Mouse (Mus musculus): ENCODE measurements at regions not wholly inside any gene's neighbourhood (a gene's known extent, or its start where the extent isn't known, plus 50 kb on each side); places are given as distances from the start of the nearest gene placed in this dataset.

GRCm38 (mm10) chr4:152941159-152941558, 463.5 kb upstream of the Kcnab2 start:
- ATAC-seq (ENCODE audit: poor library complexity, severe bottlenecking) = no peak

DNA sequence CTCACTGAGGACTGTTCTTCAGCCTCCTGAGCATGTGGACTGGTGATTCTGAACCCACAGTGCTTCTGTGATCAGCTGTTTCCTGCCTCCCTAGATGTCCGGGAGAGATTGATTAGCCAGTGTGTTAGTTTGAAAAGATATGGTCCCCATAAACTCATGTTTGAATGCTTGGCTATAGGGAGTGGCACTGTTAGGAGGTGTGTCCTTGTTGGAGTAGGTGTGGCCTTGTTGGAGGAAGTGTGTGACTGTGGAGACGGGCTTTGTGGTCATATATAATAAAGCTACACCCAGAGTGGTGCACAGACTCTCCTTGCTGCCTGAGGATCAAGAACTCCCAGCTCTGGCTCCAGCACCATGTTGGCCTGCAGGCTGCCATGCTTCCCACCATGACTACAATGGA, 458.9 kb upstream of the Kcnab2 start:
- ATAC-seq (ENCODE audit: poor library complexity, severe bottlenecking) = no peak

DNA sequence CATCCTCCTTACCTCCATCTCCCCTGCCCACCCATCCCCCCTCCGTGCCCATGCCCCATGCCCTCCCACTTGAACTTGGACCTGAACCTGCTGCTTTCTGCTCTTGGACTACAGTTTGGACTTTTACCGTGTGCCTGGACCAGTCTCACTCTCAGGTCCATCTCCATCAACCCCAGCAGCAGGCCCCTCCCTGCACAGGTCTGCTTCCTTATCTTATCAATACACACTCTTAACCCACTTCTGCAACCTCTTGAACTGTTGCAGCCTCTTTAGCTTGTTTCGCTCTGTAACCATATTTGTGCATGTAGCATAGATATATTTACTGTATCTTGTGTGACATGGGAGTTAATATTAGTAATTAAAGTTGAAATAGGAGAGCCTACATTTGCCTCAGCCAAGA, 457.8 kb upstream of the Kcnab2 start:
- no peak for ATAC-seq (ENCODE audit: poor library complexity, severe bottlenecking)

GRCm38 (mm10) chr4:152928422-152928985, 450.8 kb upstream of the Kcnab2 start:
- ATAC-seq (ENCODE audit: poor library complexity, severe bottlenecking) = no peak

DNA sequence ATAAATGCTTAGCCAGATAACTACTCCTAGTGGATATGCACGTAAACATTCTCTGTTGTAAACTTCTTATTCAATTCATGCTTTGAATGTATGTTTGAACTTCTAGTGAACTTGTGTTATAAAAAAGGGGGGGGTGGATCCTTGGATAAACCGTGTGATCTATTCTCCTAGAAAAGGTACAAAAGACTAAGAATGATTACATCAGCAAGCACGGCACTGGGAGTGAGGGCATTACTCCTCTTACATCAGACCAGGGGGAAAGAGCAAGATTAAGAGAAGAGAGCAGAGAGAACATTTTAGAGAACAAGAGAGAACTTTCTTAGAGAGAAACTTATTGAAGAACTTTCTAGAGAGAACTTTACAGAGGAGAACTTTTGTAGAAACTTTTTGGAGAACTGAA, 442.6 kb upstream of the Kcnab2 start:
- no peak for ATAC-seq (ENCODE audit: poor library complexity, severe bottlenecking)

- no peak for ATAC-seq (ENCODE audit: poor library complexity, severe bottlenecking)
These were observed 442.2 kb upstream of the Kcnab2 start for GRCm38 (mm10) chr4:152919851-152920250.

DNA sequence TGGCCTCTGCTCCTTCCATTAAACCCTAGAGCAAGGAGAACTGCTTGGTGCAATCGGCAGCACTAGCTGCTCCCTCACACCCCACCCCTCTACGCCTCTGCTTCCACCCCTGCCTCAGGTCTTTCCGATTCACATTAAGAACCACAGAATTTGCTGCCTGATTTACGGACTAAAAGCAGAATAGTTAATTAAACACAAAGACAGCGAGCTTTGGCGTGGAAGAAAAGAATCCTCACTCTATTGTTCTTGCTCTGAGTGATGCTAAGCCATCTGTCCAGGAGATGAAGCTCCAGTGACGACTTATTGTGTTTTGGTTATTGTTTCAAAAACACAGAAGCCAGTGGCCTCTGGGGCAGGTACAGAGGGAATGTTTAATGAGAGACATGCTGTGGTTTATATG, 438.9 kb upstream of the Kcnab2 start:
- ATAC-seq (ENCODE audit: poor library complexity, severe bottlenecking) = no peak

GRCm38 (mm10) chr4:152913497-152913896, 435.8 kb upstream of the Kcnab2 start:
- no peak for ATAC-seq (ENCODE audit: poor library complexity, severe bottlenecking)

DNA sequence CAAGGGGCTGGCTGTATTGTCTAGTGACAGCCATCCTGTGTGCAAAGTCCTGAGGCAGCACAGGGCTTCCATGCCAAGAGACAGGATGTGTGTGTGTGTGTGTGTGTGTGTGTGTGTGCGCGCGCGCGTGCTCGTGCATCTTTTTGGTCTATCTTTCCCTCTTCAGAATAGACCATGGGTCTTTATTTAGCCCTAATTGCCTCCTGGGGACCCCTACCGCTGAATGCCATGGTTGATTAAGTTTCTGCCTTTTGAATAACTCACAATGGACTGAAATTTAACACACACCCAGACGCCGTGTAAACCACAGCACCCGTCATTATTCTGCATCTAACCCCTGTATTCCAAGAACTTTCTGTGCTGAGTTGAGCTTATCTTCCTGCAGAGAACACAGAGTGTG, 435.2 kb upstream of the Kcnab2 start:
- ATAC-seq (ENCODE audit: poor library complexity, severe bottlenecking) = no peak

- no peak for ATAC-seq (ENCODE audit: poor library complexity, severe bottlenecking)
These were observed 430.6 kb upstream of the Kcnab2 start for GRCm38 (mm10) chr4:152908235-152908634.

DNA sequence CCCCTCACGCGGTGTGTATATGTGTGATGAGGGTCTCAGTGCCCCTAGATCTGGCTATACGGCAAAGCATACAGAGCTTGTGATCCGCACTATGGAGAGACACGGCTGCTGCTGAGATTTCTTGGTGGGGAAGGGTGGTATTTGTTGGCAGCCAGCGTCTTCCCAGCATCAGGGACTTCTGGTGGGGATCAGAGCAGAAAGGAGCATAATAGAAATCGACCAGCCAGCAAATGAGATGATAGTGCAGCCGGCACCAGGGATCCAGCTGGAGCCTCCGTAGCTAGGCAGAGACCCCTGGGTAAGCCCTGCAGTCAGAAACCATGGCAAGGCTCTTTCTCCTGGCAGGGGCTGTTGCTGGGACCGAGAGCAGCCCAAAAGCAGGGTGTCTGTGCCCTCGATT, 425.2 kb upstream of the Kcnab2 start:
- no peak for ATAC-seq (ENCODE audit: poor library complexity, severe bottlenecking)

- ATAC-seq (ENCODE audit: poor library complexity, severe bottlenecking) = no peak
These were observed 422.4 kb upstream of the Kcnab2 start for GRCm38 (mm10) chr4:152900049-152900448.

GRCm38 (mm10) chr4:152895076-152895475, 417.4 kb upstream of the Kcnab2 start:
- no peak for ATAC-seq (ENCODE audit: poor library complexity, severe bottlenecking)

- no peak for ATAC-seq (ENCODE audit: poor library complexity, severe bottlenecking)
These were observed 415.3 kb upstream of the Kcnab2 start for GRCm38 (mm10) chr4:152892997-152893396.

GRCm38 (mm10) chr4:152889211-152889610, 411.5 kb upstream of the Kcnab2 start:
- ATAC-seq (ENCODE audit: poor library complexity, severe bottlenecking) = no peak

- ATAC-seq (ENCODE audit: poor library complexity, severe bottlenecking) = no peak
These were observed 410.6 kb upstream of the Kcnab2 start for GRCm38 (mm10) chr4:152888306-152888705.

GRCm38 (mm10) chr4:152886773-152887172, 409.1 kb upstream of the Kcnab2 start:
- ATAC-seq (ENCODE audit: poor library complexity, severe bottlenecking) = no peak

DNA sequence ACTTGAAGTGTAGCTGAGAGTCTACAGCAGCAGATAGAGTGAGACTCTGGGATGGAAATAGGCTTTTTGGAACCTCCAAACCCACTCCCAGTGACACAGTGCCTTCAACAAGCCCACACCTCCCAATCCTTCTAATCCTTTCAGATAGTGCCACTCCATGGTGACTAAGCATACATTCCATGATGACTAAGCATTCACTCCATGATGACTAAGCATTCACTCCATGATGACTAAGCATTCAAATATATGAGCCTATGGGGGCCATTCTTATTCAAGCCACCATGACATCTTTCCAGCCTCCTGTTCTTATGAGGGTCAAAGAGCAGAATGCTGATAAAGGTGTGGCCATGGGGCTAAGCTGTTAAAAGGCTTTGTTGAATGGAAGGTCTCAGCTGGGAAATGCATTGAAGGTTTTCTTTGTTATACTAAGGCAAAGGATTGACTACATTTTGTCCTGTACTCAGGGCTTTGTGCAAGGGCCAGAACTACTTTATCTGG, 403.8 kb upstream of the Kcnab2 start:
- no peak for ATAC-seq (ENCODE audit: poor library complexity, severe bottlenecking)

DNA sequence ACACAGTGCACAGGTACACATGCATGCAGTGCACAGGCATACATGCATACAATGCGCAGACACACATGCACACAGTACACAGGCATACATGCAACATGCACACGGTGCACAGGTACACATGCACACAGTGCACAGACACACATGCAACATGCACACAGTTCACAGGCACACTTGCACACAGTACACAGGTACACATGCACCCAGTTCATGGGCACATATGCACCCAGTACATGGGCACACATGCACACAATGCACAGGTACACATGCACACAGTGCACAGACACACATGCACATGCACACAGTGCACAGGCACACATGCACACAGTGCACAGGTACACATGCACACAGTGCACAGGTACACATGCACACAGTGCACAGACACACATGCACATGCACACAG, 402.7 kb upstream of the Kcnab2 start:
- ATAC-seq (ENCODE audit: poor library complexity, severe bottlenecking) = no peak

- ATAC-seq (ENCODE audit: poor library complexity, severe bottlenecking) = no peak
These were observed 401.3 kb upstream of the Kcnab2 start for GRCm38 (mm10) chr4:152878941-152879340.

DNA sequence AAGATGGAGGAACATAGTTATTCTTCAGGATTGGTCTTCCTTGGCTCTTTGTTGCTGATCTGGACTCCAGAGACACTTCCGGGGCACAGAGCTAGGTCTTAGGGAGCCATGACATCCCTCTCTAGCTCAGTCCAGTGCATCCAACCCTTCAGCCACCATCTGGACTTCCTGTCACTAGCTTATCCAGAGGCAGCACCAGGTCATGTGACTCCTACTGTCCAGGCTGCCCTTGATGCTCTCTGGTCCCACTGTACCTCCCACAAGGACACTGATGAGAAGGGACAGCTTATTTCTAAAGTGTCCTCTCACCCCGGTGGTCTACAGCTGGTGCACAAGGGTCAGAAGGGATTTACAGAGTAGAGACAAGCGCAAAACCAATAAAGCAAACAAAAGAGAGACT, 400.7 kb upstream of the Kcnab2 start:
- no peak for ATAC-seq (ENCODE audit: poor library complexity, severe bottlenecking)

DNA sequence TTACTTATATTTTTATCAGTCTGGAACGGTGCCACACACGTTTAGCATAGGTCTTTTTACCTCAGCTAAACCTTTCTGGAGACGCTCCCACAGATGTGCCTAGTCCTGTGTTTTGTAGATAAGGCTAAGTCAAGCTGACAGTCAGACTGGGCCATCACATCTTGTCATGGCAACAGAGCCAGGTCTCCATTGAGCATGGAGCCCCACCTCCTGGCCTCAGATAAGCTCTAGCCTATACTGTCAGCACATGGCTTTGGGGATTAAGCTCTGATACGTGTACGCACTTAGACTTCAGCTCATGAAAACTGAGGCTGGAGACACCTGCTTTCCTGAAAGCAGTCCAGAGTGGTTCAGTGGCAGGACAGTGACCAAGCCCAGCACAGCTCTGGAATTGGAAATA, 392.4 kb upstream of the Kcnab2 start:
- no peak for ATAC-seq (ENCODE audit: poor library complexity, severe bottlenecking)

DNA sequence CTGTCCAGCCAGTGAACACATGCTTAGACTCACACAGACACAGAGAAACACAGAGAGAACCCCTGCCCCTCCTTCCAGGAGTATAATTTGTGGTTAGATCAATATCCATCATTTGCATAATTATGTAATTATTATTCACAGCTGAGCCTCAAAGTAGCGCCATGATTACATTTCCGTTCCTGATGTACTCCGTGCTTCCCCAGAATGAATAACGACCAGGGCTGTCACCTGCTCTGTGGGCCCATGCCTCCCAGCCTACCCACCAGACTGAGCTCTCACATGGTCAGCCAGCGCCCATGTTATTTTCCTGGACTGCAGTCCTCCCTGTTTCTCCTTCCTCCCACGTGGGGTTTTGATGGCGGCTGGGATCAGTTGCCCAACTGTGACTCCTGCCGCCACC, 388.2 kb upstream of the Kcnab2 start:
- ATAC-seq (ENCODE audit: poor library complexity, severe bottlenecking) = no peak
